Mouse (Mus musculus) spleen, postnatal 4 days (tissue): ENCODE results near the gene Gna12.

Source experiments
- DNase-seq, 2 experiments: peaks; one replicate each; pipeline ENCODE4 v3.0.0; 2022; ENCODE audit warnings: low spot score in 2 of 2

Gene Gna12

DNA sequence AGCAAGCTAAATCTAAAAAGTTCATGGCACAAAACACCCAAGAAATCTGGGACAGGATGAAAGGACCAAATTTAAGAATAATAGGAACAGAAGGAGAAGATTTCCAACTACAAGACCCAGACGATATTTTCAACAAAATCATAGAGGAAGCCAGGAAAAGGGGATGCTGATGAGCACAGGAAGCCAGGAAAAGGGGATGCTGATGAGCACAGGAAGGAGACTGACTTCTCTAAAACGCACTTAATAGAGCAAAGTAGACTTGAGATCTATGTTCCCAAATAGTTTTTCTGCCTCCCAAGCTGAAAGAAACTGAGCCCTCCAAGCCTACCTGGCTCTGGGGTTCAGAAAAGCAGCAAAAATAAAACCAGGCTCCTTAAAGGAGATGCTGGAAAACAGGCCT, 2.8 kb downstream of the Gna12 start:
- no peak for DNase-seq

DNA sequence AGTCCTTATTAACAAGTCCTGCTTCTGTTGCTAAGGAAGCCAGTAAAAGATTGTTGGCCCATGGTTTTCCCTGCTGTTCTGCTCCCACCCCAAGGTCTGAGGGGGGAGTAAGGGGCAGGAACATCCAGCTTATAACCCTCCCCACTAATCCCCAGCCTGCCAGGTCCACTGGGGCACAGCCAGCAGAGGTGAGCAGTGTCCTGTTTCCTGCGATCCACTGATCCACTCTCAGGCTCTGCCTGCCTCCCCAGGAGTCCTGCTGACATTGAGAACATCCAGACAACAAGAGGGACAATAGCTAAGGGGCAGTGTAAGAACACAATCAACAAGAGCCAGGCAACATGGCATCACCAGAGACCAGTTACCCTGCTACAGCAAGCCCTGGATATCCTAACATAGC, 3.4 kb downstream of the Gna12 start:
- no peak for DNase-seq

DNA sequence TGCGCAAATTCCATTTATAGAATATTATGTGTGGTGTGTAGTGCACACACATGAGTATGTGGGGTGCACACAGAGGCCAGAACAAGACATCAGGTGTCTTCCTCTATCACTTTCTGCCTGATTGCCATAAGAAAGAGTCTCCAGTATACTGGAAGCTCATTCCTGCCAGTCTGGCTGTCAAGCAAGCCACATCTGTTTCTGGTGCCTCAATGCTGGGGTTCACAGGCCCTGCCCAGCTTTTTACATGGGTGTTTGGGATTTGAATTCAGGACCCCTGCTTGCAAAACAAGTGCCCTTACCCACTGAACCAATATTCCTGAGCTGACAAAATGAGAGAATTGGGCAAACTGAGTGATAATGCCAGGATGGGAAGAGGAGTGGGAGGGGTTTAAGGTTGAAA, 4.1 kb downstream of the Gna12 start:
- no peak for DNase-seq

DNA sequence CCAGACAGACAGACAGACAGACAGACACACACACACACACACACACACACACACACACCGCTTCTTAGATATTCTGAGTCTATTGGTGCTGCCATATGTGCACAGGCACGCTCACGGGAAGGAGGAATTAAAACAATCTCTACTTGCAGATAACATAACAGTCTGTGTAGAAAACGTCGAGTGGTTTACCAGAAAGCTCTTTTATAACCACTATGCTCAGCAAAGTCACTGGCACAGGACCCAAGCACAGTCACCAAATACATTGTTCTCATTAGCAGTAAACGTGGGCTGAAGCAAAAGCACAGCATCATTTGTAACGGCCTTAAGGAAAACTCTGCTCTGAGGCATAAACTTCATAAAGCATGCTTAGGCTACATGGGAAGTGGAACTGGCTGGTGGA, 6.1 kb downstream of the Gna12 start:
- no peak for DNase-seq

DNA sequence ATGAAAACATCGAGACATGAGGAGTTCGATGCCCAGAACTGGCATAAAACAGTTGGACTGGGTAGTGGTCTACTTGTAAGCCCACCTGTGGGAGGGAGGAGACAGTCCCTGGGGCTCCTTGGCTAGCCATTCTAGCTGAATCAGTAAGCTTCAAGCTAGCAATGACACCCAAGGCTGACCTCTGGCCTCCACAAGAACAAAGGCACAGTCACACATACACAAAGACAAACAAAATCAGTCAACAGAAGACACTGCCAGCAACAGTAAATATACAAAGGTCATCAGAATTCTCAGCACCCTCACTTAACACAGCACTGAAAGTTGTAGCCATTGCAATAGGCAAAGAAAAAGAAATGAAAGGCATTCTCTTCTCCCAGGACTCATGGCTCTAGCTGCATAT, 6.8 kb downstream of the Gna12 start:
- no peak for DNase-seq

DNA sequence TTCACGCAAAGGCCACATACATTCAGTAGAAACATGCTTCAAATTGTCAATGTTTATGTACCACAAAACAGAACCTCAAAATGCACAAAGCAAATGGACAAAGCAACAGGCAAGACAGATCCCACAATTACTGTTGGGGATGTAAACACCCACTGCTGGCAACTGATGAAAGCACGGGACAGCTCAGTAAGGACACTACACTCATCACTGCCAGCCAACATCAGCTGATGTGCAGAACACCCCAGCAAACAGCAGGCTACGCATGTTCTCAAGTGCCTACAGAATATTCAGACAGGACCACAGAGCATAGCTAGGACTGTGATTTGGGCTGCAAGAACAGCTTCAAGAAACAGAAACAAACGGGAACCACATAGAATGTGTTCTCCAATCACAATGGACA, 8.3 kb downstream of the Gna12 start:
- no peak for DNase-seq

DNA sequence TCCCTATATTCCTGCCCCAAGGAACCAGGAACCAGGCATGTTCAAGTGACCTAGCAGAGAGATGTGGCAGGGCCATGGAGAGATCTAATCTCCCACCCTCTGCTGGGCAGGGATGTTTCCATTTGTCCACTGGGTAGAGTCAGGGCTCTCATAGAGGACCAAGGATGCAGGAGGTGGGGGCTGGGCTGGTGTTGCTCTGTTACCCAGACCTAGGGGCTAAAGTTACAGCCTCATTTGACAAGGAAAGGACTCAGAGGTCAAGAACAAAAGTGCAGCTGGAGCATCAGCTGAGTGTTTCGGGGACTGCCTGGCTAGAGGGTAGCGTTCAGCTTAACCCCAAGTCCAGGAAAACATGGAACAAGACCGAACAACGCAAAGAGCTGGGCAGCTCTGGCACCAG, 9.7 kb downstream of the Gna12 start:
- no peak for DNase-seq

DNA sequence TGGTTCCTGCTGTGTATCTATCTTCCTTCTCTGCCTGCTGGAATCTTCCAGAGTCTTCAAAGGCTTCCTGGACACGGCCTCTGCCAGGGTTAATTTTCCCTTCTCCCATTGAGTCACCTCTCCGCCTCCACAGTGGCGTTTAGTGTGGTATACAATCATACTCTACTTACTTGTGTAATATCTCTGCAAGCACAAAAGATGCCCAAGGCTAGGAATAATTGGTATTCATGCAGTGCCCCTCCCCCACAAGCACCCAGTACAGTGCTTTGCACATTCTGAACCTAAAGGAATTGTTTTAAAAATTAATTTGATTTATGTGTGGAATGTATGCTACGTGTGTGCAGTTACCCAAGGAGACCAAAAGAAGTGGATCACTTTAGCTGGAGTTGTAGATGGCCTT, 10.6 kb downstream of the Gna12 start:
- no peak for DNase-seq

DNA sequence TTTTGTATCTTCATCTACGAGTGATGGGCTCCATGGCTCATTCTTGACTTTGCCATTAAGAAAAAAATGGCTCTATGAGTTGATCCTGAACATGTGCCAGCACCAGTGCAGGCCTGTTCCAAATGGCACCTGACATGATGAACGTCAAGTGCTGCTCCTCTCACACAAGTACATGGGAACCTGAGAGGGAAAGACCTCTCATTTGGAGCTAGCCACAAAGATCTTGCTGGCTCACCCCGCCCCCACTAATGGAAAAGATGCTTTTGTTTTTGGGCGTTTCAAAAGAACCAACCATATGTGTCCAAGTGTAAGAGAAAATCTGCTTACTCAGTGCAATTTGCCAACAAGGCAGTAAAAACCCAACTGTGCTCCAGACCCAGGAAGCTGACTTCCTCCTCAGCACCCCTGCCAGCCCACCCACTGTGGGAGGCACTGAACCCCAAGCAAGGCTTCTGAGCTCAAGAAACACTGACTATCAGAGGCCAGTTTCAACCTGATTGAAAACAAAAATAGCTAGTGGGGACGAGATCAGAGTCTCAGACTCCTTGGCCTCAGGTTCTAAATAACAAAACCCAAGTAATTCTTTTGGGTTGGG, 11.7 kb downstream of the Gna12 start:
- DNase-seq: no peak

DNA sequence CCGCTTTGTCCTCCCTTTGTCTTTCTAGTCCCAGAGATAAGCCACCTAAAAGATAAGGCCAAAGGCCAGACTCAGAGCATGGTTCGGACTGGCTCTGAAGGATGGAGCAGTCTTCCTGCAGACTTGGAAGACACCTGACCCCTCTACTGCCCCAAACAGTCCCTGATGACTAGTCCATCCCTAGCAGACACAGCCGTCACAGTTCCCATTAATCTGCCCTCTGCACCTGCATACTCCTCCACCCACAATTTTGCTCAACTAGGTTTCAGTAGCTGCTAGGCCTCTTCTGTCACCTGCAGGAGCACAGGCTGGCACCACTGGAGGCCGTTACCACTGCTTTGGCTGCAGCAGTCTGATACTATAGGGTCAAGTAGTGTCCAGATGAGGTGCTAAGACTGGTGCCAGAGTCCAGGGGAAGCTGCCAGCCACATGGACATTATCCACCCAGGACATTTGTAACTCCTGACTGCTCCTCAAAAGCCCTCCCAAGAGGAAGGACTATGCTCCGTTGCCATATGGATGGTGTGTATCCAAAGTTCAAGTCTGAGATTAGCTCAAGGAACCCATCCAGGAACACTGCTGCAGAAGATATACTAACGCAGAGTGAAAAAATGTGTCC, 13.2 kb downstream of the Gna12 start:
- DNase-seq: no peak

DNA sequence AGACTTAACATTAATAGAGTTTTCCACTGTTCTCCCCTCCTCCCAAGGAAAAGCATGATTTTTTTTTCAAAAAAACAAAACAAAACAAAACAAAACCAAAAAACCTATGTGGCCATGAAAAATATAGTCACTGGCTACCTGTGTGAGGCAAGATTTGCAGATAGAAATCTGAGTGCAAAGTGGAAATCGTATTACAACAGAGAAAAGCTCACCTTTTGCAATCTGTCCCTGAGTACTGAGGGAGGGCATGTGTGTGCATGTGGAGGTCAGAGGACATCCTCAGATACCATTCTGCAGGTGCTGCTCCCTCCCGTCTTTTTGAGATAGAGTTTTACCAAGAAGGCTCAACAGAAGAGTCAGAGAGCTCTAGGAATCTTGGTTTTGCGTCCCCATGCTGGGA, 14.2 kb downstream of the Gna12 start:
- no peak for DNase-seq

DNA sequence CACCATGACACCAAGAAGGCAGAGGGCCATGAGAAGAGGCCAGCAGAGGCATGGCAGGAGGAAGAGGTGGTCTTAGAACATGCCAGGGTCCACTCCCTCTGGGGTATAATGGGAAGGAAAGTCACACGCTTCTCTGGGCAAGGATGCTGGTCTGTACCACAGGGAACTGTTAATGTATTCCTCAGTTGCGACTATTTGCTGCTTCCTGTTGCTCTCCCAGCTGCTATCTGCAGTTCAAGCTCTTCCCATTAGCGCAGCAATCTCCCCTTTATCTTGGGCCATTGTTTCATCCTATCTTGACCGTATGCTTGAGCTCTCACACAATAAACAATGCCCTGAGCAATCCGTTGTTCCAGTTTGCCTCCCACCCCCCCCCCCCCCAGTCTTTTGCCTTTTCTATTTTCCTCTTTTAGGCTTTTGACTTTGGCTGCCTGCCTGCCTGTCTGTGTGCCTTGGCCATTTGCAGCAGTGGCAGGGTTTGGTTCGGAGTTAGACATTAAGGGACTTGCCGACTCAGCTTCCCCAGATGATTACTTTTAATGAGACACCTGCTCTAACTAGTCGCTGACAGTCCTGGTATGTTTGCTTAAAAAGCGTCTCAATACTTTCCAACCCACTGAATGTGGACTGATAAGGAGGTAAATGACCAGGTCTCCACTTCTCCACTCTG, 15.0 kb downstream of the Gna12 start:
- no peak for DNase-seq

DNA sequence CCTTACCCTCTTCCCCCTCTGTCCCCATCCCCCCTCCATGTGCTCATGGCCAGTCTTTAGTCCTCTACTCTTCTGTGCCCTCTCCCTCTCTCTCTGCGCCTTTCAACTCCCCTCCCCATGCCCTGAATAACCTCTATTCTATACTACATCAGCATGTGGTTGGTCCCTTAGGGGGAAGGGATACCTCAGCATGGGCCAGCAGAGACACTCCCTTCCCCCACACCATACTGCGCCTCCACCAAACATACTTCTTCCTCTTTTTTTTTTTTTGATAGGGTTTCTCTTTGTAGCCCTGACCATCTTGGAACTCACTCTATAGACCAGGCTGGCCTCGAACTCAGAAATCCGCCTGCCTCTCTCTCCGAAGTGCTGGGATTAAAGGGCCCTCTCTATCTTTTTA, 15.8 kb downstream of the Gna12 start:
- no peak for DNase-seq

DNA sequence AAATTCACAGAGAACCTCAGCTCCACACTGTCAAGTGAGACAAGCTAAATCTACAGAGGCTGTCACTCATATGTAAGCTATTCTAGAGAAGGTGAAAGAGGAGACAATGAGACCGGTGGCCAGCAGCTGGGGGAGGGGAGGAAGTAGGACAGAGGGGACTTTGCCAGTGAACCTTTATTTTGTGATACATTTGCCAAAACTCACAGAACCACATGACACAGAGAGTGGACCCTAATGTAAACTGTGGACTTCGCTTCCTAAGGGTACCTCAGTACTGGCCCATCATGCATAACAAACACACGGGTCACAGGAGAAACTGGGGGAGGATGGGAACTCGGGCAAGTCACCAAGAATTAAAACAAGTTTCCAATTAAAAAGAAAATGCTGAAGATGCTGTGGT, 17.5 kb downstream of the Gna12 start:
- DNase-seq: no peak

DNA sequence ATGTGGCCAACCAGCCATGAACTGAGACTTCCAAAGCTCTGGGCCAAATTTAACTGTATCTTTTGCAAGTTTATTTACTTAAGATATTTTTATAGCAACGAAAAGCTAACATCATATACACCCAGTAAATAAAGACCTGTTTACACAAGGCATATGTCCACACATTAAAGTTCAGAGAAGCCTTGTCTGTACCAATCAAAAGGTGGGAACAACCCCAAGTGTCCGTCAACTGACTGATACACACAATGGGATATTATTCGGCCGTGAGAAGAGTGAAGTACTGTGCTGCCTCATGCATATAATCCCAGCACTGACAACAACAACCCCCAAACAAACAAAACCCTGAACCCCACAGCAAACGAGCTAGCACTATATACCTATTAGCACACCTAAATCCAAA, 18.2 kb downstream of the Gna12 start:
- no peak for DNase-seq

DNA sequence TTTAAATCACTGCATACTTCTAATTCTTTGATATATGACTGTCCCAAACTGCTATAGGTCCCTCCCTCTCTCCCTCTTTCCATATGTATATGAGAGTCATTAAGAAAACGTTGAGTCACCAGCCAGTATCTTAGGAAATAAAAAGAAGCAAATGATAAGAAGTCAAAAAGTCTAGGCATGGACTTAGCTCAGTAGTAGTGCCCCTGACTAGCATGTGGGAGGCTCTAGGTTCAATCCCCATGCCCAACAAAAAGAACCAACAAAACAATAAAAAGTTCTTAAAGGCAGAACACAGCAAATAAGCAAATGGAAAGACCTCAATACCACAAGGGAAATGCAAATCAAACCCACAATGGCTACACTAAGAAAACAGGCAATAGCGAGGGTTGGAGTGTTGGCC, 18.8 kb downstream of the Gna12 start:
- no peak for DNase-seq

DNA sequence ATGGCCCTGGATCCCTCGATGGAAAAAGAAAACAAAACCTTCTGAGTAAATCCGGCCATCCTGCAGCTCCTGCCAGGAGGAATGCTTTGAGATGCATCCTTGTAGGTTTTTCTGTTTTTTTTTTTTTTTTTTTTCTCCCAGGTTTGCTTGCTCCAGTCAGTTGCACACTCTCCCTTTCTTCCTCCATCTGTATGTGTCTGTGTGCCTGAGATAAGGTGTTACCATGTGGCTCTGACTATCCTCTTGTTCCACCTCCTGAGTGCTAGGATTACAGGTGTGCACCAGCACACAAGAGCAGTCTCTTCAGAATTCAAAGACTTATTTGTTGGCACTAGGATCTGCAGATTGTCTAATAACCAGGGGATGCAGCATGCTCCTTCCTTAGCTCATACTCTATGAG, 23.3 kb downstream of the Gna12 start:
- DNase-seq: no peak

DNA sequence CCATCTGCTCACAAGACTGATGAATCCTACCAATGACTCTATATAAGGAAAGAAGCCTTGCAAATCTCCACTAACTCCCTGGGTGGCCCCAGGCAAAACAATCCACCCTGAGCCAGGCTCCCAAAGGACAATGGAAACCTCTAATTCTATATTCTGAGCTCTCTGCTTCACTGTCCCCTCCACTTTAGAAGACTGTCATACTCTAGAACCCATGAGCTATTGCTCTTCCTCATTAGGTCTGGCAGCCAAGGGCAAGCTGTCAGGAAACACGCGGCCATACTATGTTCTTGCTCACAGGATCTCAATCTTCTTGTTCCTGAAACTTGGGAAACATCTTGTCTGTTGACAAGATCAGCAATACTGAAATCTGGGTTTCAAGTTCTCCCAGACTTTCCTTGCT, 24.0 kb downstream of the Gna12 start:
- no peak for DNase-seq

DNA sequence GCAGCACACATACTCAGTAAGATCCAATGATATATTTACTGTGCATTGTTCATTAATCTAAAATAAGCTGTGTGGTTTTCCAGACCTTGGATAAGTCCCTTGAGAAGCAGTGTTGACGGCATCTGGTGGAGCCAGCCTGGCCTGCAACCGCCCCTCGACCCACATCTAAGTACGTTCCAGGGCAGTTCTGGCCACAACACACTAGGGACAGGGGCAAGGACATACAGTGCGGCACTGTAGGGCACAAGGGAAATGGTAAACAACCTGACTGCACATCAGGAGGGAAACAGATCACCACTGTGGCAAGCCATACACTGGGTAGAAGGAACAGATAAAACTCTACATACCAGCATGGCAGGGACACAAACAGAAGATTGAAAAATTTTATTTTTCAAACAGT, 28.4 kb downstream of the Gna12 start:
- no peak for DNase-seq

DNA sequence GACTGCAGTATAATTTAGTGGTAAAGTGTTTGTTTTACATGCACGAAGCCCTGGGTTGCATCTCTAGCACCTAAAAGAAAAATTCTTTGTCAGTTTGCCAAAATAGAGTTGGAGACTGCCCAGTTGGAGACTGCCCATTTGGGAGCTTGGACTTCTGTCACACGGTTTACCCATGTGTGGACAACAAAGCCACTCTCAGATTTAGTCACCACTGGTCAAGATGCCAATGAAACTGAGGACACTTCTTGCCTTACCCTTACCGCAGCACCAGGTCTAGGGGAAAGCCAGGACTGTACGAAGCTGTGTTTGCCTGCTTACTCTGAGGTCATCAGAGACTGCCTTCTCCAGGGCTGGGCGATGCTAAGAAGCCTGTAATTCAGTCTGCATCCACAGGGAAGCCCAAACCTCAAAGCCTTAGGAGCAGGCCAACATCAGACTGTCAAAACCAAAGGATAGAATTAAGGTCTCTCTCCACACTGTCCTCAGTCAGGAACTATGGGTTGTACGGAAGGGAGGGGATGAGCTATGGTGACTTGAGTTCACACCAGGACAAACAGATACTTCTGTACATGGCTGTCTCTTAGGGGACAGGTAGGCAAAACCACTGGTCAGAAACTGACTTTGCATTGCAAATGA, 29.8 kb downstream of the Gna12 start:
- no peak for DNase-seq

DNA sequence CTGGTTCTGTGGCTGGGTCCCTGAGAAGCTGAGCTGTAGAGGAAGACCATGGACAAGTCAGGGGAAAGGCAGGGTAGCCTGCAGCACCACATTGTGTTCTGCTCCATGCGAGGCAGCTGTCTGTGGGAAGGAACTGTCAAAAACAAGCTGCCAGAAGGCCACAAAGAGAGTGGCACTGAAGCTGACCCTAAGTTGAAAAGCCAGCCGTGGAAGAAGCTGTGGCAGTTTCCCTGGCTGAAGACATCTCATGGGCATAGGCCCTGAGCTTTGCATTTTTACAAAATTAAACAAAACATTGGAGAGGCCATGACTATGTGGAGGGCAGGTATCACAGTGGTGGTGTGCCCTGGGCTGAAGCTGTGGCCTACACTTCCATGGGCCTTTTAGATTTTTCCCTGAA, 31.0 kb downstream of the Gna12 start:
- no peak for DNase-seq

DNA sequence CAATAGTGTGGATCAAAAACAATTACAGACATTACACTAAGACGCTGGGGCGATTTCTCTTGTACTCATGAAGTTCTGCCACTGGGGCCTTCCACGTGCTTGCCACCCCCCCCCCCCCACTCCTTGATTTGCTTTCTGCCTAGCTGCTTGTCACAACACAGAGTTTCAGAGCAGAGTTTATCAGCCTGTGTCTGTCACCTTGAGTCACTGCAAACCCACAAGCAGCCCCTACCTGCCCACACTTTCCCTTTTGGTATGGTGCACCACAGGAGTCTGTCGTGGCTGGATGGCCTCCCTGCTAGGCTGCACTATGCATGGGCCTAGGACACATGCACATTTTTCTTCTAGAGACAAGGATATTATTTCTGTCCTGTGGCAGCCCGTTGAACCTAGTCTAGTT, 31.5 kb downstream of the Gna12 start:
- DNase-seq: no peak

DNA sequence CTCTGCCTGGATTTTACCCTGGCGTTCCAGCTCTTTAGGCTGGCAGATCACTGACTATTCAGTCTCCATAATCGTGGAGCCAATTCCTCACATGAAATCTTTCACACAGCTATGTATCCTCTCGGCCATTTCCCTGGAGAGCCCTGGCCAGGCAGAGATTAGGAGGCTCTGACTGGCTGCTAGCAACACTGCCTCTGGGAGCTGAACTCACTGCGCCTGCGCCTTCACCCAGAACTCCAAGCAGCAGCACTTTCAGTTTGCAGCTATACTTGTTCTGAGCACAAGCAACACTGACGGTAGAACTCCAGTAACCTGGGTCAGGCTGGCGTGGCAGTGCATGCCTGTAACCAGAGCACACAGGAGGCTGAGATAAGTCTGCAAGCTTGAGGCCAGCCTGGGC, 32.1 kb downstream of the Gna12 start:
- DNase-seq: no peak
